Mouse (Mus musculus) cerebellum, postnatal 10 days (tissue): Measurements from ENCODE around the gene Tbc1d5.

Experiments
- DNase-seq, 2 experiments: peaks; one replicate each; pipeline ENCODE4 v3.0.0; 2021; ENCODE audit warnings: mixed read lengths in 2 of 2

Tbc1d5 gene

DNA sequence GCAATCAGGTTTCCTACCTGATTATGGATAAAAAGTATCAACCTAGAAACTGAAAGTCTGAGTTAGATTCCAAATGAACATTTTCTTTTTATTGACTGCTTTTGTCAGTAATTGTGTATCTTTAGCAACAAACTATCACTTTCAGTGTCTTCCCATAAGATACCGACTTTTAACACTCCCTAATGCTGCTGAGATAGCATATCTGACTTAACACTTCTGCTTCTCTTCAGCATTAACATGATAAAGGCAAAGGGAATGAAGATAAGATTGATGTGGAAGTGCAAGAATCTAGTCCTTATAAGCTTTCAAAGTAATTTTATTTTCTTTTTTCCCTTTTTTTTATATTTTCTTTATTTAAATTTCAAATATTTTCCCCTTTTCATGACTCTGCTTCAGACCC, 138.3 kb downstream of the Tbc1d5 start:
- DNase-seq, result no peak

DNA sequence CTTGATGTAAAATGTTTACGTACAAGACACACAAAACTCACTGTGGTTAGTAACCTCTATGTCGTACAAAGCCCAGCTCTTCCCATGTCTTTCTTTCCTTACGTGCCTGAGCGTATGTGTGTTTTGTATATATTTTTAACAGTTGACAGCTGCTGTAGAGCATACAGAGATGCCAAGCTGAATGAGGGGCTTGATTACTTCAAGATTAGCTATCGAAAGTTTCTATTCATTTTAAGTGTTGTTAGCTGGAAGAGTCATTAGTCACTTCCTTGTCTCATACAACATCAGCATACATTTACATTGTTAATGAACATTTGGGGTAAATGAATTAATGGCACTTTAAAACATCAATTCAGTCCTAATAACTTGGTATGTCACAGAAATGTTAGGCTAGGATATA, 155.9 kb downstream of the Tbc1d5 start:
- DNase-seq, result no peak

DNA sequence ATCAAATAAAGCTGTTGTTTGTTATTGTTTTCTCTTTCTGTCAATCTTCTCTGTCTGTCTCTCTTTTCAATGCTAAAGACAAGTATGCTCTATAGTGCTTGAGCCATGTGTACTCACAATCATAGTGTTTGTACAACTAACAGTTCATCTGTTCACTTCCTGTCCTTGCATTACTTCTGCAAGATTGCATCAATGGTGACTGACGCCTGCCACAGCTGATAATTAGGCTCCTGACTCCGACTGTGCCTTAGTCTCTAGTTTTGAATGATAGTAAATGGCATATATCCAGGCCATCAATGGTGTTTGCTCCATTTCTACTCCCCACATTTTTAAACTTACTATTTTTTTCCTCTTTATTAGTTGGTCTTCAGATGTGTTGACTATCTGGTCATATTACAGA, 162.8 kb downstream of the Tbc1d5 start:
- DNase-seq, result no peak

DNA sequence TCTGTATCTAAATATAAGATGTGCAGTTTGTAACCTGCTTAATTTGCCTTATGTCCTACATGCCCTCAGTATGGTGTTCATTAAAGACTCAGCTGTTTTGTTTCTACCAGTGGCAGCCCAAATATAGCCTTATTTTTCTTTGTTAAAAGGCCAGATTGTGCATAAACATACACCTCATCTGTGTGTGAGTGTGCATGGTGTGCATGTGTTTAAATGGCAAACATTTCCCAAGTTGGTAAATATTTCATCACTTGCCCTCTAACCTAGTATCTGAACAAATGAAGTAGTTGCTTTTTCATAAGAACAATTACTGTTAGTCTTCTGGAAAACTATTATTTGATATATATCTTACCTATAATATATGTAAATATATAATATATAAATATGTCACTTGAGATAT, 165.2 kb downstream of the Tbc1d5 start:
- DNase-seq, result no peak

DNA sequence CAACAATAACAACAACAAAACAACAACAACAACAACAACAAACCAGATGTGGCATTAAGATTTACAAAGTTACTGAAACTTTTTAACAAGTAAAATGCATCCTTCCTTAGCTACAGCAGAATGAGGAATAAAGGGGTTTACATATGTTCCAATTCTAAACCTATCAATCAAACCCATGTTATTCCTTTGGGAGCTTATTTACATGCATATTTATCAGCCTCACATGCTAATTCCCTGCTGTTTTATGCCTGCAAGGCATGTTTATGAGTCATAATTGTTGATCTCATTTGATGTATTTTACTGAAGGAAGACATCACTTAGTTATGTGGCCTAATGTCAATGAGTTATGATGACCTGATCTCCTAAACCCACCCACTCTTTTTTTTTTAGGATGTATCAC, 176.0 kb downstream of the Tbc1d5 start:
- DNase-seq, result no peak

DNA sequence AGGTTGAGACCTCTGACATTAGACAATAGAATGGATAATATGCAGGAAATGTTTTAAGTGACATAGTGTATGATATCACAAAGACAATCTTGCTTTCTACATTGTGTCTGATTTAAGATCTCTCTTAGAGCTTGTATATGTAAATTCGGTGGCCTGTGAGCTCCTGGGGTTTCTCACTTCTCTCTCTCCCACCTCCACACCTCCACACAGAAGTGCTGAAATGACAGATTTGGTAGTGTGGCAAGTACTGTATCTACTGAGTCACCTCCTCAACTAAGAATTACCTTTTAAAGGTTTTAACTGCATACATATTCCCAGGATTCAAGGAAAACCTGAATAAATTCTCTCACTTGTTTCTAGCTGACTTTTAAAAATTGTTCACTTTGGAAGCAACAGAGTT, 180.9 kb downstream of the Tbc1d5 start:
- no peak for DNase-seq

DNA sequence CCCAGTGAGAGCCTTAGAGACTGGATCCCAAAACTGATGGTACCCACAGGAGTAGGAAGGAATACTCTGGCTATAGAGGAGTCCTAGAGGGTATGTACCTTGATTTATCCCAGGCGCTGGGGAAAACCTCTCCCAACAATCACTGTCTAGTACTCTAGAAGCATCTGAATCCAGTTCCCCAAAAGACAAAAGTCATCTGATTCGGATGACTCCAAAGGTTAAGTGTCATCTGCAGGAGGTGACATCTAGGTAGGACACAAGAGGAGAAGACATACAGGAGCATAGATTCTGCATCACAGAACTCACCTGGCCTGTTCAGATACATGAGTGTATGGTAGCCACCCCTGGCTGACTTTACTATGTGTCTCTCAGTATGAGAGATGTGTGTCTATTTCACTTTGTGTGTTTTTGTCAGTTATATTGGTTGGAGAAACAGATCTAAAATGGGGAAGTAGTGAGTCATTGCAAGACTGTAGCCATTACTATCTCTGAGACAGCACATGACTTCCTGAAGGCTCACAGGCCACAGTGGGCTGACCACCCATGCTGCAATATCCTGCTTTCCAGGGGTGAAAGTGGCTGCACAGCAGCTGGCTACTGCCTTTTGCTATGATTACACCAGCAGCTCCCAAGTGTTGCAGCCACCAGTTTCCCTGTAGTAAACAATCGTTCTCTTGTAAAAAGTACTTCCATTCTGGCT, 185.7 kb downstream of the Tbc1d5 start:
- DNase-seq, result no peak

DNA sequence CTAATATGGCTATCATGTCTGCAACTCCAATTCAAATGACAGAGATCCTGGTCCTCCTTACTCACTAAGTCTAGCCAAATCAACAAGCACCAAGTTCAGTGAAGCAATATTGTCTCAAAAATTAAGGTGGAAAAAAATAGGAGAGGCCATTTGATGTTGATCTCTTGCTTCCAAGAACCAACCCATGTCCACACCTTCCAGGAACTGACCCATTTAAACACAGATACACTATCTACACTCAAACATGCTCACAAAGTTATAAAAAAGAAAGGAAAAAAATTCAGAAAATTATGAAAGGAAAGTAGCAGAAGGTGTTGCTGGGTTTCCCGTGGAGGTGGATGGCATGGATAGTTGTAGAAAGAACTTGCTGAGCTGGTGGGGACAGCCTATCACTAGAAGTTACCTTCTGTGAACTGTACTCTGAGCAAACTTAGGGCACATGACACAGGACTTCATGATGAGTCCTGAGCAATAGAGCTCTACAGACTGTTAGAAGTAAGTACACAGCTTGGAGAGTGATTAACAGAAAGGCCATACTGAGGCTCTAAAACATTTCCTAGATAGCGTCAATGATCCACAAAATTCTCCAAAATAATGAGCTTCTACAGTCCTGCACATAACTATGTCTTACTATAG, 188.3 kb downstream of the Tbc1d5 start:
- DNase-seq, result no peak

DNA sequence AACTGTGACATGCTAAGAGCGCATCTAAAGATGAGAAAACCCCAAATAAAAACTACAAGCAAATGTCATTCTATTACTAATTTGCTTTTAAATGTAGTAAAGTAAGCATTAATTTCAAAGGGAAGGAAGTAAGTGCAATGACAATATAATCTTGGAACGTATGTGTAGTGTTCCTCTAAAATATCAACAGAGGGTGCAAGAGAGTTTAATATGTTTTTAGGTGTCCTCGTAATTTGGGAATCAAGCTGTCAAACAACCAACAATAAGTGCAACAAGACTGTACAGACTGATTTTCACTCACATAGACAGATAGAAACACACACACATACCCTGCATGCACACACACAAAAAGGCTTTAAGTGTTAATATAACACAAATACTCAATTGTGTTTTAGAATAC, 191.2 kb downstream of the Tbc1d5 start:
- DNase-seq, result peak in 1 of 2 experiments; percentile 10

DNA sequence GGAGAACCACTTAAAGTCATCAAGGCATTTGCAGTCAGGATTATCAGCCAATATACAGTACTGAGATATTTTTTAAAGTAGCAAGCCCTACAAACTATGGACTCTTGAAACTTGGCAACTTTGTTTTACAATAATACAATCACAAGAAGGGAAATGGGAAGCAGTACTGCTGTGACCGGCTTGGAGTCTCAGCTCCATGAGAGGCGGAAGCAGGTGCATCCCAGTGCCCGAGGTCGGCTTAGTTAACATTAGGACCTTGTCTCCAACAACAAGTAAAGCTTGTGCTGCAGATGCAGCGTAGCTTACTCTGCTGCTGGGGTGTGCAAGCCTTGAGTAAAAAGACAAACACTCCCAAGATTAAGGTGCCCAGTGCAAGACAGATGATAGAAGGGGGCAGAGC, 197.2 kb downstream of the Tbc1d5 start:
- DNase-seq, result no peak

DNA sequence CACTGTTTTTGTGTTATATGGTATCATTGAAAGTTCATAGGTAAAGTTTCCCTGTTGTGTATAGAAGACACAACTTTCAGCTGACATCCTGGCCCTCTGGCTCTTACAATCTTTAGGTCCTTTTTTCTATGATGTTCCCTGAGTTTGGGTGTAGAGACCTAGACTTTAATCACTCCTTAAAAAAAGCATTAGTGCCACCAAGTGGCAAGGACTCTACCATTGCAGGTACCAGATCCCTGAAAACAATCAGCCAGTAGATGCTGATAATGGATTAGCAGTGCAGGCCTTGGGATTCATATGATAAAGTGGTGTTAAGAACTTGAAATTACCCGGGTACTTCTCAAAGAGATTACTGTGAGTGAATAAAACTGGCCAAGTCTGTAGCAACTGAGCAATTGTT, 207.0 kb downstream of the Tbc1d5 start:
- peak; percentile 23 to 45 for DNase-seq

DNA sequence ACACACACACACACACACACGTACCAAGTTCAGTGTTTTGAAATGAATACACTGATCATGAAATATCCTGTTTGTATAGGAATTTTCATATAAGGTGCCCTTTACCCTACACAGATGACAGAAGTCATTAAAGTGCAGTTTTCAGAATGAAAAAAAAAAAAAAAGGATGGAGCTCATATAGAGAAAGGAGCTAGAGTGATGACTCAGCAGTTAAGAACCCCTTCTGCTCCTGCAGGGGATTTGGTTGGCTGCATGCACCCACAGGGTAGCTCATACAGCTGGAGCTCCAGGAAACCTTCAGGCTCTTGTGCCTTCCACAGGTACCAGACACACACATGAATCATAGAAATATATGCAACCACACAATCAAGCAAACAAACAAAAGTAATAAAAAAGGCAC, 213.0 kb downstream of the Tbc1d5 start:
- no peak for DNase-seq

DNA sequence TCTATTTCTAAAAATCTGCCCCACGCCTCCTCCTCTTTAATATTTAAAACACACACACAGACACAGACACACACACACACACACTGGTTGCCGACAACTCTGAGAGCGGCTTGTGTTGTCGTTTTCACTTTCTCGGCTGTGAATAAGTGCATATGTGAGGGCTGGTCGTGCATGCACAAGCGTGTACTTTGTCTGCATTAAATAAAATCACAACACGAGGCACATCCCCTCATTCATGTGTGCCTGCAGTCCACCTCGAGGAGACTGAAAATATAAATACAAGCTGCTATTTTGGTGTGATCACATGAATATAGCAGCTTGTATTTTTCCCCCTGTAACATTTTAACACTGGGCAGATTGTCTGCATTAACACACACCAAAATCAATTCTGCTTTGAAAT, 224.8 kb downstream of the Tbc1d5 start:
- DNase-seq, result no peak

DNA sequence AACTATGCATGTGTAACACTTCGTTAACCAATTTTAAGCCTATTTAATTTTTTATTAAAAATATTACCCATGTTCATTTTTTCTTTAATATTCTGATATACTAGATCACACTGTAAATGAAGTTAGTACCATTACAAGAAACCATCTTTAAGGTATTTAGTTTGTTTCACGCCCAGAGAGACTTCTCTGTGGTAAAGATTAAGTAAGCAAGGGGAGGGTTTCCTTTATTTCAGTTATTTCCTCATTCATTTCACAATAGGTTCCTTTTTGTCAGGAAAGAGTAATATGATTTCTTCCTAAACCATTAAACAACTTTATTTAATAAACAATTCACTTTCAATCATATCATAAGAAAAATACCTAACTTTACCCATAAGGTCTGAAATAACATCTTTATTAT, 256.8 kb downstream of the Tbc1d5 start:
- no peak for DNase-seq

DNA sequence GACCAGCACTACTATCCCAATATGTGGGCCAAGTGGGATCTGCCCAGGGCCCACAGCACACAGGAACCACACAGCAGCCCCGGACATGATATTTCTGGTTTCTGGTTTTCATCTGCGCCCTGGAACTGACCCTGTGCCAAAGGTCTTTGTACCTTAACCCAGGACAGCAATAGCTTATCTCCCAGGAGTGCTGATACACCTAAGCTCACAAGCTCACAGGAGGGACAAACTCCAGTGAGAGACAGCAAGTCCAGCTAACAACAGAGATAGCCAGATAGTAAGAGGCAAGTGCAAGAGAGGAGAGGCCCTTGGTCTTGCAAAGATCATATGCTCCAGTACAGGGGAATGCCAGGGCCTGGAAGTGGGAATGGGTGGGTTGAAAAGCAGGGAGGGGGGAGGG, 263.9 kb downstream of the Tbc1d5 start:
- no peak for DNase-seq

DNA sequence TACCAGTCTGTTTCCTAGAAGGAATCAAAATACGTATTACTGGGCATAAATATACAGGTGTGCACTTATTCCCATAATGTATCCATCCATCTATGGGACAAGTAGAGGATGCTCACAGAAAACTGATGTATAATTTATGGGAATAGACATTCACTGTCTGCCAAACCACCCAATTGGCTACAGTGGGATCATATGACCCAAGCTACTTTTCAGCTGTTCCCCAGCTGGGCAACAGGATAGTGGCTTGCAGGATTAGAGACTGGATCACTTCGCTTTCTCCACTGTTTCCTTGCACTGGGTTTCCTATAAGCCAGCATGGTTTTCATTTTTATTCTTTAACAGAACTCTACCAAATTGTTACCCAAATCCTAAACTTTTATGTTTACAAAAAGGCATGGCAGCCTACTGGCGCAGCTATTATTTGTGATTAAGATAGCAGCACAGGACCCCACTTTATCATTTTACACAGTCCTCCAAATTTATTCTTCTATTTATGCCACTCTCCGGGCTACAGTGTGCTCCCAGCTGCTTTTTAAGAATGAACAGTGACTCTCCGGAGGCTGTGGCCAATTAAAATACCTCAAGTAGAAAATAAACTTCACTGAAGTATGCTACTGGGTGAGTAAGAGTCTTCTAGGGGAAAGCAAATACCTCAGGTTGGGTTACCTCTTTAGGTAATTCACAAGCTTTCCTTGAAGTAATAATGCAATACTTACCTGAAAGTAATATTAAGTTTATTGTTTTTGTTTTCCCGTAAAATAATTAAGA, 270.4 kb downstream of the Tbc1d5 start:
- no peak for DNase-seq

DNA sequence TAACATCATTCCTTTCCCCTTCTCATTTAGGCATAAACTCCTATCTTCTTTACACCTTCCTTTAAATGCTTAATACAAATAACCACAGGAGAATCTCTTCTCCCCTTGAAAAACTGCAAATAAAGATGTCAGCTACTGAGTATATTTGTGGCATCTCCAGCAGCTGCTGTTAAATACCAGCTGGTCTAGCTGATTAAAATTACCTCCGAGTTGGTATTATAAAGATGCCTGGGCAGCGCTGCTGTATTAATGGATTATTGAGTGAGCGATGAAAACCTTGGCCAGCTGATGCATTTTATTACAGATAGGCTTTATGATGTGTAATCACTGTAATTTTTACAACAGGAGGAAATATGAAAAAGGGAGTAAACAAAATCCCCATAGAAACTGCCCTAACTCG, 271.0 kb downstream of the Tbc1d5 start:
- DNase-seq, result no peak

DNA sequence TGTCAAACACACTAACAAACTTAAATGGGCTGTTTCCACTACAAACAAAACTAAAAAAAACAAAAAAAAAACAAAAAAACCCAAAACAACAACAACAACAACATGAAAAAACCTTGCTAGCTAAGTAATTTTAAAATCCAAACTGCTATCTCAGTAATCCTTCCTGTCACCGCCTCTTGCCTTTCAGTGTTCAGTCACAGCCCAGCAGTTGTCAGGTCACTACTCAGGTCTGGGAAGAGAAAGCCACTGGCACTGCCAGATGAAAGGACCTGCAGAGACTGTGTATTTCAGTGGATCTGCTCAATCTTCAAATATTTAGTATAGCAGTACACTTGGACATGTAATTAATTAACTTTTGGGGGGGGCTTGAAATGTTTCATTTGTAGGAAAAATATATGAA, 272.5 kb downstream of the Tbc1d5 start:
- no peak for DNase-seq

DNA sequence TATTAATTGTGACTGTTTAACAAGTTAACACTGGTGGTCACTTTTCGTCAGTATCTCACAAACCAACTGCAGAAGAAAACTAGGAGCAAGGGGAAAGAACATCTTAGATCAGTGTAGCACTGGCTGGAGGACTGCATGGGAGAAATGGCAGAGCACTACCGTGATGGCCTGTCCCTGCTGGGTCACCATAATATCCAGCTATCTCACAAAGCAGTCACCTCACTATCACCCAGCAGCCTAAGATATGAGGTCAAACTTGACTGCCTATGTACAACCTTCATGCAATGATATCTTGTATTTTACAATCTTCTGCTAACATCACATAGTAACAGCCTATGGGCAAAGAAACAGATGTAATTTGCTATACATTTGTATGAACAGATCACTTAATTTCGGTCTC, 274.7 kb downstream of the Tbc1d5 start:
- no peak for DNase-seq

DNA sequence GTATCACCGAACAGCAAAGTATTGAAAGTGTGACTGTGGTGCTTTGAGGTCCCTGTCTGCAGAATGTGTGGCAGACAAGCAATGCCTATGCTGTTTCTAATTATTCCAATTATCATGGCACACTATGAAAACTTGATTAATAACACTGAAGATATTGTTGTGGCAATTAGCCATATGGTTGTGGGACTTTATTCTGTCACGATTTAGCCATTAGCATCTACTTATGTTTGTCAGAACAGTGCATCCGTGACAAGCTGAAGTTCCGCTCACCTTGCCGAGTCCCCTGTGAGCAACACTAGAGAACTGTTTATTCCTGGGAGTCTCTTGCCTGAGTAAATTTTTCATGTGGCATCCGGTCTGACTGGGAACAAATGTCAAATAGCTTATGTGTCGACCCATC, 281.3 kb downstream of the Tbc1d5 start:
- DNase-seq, result no peak

DNA sequence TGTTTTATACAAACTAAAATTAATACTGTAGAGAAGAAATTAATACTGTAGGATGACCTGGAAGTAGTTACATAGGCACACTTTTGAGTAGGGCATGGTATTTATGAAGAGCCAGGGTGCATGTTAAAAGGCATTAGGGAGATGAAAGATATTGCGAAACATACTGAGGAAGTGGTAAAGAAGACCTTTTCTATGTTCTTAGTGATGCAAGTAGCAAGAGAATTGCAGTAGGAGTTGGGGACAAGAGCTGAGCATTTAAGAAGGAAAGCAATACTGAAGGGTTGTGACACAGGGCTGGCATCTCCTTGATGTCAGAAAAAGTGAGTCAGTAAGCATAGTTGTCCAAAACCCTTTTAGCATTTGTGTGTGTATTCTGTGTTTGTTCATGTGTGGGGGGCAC, 289.7 kb downstream of the Tbc1d5 start:
- DNase-seq, result no peak

DNA sequence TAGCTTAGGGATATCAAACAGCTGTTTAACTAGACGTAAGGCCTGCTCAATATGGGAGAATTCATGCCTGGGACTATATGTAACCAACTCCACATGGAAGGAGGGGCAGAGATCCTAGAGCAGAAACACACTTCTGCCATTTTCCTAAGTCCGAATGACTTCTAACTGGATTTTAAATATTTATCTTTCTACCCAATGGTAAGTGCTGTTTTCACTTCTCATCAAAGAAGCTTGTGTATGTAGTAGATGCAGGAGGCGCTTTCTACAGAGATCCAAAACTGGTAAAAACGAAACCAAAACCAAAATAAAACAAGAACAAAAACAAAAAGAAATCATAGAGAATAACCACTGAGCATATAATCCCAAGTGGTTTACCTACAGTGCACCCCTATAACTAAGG, 299.2 kb downstream of the Tbc1d5 start:
- no peak for DNase-seq

DNA sequence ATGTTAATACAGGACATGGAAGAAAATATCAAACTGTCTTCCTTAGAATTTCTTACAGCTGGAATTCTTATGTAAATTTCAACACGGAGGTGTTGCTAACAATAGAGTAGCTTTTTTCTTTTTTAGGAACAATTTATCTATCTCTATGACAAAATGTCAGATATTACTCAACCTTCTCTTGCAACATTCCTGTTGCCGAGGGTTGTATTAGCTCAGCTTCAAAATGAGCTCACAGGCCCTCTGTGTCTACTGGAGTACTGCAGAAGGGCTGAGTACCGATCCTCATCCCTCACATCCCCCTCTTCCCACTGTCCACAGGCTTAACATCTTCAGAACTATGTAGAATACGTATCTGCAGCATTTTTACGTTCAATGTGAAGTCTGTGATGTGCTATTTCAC, 302.7 kb downstream of the Tbc1d5 start:
- no peak for DNase-seq

DNA sequence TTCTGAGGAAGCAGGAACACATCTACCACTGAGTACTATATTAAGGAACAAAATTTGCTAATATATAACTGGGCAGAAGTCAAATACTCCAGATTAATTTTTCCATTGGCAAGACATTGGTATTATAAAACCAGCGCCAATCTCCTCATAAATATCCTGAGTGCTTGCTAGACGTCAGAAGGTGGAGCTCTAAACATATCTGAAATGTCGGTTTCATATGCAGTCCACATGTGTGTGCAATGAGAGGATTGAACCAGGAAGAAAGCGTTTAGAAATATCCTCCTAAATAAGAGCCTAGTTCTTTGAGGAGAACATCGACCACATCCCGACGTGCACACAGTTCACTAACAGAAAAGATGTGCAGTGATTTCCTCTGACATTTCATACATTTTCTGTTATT, 305.1 kb downstream of the Tbc1d5 start:
- no peak for DNase-seq
